Mouse (Mus musculus) lung, postnatal 36 days (tissue): ENCODE results near the gene Eid3.
A peak's percentile ranks its signal among the peaks of the same experiment; 100 is the strongest.

Source experiments
- DNase-seq: peaks from one replicate; pipeline ENCODE4 v3.0.0; 2022; ENCODE audit warnings: mixed read lengths

The Eid3 gene

DNA sequence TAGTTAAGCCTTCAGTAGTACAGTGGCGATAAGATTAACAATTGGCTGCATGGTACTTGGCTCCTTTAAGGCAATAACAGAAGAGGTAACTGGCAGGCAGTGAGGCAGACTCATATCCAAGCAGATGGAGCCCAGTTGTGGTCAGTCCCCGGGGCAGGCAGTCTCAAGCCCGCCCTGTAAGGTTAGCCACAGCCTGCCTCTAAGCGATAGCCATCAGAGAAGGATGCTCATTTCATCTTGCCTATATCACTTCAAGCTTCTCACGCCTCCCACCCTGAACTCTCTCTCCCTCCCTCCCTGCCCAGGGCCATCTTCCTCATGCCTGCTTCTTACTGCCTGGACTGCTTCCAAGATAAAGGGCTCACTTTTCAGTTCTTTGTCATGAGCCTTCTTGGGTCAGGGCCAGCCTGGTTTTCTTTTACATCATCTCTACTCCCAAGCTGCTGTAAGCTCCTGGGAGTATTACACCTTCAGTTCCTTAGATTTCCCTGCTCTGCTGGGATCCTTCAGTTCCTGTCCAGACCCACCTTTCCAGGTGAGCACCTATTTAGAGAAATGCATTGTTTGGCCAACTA, 3.2 kb upstream of the Eid3 start:
- peak; percentile 29 for DNase-seq

DNA sequence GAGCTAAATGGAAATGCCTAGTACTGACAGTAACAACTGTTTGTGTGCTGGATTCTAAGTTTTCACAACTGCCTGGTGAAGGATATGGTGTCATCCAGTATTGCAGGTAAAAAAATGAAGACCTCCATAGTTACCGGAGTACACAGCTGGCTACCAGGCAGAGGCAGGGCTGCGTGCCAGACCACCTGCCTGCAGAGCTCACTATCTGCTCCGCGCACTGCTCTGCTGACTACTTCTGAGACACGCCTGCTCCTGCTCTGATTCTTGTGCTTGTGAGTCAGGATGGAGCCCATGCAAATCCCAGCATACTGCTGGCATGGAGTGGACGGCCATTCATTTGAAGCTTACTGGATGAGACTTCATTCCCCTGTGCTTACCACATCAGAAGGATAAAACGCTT, 2.6 kb upstream of the Eid3 start:
- no peak for DNase-seq

DNA sequence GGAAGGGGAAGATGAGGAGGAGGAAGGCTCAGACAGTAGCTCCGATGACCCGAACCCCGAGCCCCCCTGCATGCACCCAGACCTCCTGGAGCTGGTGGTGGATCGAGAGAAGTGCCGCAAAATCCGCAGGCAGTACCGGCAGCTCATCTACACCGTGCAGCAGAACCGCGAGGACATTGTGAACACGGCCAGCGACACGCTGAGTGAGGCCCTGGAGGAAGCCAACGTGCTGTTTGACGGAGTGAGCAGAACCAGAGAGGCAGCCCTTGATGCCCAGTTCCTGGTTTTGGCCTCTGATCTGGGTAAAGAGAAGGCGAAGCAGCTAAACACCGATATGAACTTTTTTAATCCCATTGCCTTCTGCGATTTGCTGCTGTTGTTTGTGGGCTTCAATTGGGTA, 406 bp downstream of the Eid3 start:
- DNase-seq: no peak

DNA sequence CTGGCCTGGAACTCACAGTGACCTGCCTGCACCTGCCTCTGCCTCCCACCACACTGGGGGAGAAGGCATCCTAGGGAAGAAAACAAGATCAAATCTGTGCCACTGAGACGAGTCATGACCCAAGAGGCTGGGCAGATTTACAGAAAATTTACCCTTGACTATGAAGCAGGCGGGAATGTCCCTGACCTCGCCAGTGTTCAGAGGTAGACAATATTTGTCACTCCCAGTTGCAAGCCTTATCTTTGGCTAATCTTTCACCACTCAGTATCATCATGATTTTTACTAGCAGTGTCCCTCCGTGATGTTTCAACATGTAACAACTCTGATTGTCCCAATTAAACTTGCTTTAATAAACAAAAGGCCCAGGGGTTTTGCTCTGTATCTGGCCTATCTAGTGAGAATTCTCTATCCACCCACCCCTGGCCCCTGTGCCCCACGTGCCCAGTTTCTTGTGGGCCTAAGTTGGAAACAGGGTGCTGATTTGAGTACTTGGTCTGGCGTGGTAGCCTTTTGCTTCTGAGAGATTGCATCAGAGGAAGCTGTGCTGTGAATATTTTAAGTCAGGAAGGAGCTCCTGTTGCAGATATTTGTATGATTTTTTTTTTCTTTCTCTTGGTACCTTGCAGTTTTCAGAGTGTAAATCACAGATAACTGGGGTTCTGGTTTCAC, 2.1 kb downstream of the Eid3 start:
- DNase-seq: no peak

DNA sequence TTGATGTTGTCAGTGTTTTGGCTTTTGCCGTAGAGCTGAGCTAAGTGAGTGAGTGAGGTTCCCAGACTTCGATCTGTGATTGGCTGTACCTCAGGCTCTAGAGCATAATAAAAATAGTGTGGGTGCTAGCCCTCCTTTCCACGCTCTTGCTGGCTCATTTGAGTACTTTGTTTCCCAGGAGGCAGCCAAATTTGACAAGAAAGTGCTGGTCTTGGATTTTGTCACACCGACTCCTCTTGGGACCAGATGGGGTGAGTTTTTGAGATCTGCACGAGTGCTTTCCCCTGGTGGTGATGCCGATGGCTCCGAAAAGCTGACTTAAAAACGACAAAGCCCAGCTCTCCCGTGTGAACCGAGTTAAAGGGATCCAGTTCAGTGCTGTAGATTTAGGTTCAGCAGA, 9.0 kb downstream of the Eid3 start:
- DNase-seq: peak; percentile 39

DNA sequence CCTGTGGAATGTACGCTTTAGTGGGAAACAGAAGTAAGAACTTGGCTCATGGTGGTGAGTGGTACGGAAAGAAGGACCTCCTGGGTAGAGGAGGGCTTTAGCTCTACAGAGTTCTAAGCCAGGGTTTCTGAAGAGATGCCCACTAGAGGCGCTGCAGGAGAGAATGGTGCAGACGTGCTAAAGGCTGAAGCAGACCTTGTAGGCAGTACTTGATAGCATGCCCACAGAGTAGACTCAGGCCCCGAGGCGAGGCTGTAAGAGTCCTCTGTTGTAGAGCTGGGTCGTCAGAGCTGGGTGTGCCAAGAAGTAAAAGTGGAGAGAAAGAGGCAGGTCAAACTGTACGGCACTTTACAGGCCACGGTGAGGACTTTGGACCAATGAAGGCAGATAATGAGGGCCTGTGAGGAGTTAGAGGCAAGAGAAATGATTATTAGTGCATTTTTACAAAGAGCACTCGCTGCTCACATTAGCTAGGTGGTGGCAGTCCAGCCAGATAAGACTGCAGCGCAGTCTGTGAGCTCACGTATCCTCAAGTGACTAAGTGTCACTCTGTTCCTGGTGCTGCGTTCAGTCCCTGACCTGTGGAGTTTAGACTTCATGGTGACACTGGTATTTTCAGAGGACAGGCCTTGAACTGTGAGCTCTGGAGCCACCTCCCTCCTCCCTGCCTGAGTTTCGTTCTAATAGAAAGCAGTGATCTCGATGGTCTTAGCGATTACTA, 9.8 kb downstream of the Eid3 start:
- peak; percentile 63 for DNase-seq

DNA sequence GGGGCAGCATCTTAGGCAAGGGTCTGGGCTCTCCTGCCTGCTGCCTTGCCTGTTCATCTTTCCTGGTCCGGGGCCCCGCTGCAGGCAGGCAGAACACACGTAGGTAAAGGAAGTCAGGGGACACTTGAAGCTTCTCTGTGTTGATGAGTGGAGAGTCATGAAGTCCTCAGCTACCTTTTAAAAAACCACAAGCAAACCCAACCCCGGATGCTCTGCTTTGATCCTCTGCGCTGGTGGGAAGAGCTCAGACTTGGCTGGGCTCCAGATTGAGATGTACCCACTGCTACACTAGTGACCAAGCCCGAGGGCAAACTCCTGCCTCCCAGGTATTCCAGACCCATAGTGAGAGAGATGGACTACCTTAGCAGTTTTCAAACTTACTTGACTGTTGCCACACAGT, 20.9 kb downstream of the Eid3 start:
- no peak for DNase-seq

DNA sequence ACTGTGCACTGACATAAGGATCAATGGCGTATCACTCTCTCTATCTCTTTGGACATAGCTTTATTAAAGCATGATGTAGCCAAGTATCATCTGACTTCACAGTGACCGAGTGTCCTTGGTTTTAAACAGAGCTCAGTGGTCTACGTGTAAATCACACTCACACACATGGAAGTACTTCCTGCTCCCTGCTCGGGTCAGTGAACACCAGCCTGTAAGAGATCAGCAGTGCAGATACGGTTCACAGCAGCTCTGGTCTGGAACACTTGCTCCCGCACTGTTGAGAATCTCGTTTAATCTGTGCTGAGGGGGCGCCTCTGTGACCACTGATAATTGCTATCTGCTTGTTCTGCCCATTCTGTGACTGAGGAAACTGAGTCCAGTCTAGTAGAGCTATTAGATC, 22.1 kb downstream of the Eid3 start:
- no peak for DNase-seq

DNA sequence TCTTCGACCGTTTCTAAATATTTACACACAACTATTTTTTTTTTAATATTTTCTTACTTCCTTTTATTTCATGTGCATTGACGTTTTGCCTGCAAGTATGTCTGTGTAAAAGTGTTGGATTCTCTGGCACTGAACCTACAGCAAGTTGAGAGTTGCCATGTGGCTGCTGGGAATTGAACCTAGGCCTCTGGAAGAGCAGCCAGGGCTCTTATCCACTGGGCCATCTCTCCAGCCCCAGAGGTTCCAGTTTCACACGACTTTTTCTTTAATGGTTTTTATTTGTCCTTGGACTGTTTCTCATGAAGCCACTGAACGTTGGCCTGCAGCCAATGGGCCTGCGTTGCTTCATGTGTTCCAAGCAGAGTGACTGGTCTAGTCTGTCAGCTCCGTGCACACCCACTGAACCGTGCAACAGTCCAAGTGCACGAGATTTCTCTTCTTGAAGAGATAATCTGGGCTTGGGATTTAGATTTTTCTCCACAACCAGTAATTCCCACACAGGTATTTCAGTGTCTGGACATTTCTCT, 23.1 kb downstream of the Eid3 start:
- peak; percentile 84 for DNase-seq

DNA sequence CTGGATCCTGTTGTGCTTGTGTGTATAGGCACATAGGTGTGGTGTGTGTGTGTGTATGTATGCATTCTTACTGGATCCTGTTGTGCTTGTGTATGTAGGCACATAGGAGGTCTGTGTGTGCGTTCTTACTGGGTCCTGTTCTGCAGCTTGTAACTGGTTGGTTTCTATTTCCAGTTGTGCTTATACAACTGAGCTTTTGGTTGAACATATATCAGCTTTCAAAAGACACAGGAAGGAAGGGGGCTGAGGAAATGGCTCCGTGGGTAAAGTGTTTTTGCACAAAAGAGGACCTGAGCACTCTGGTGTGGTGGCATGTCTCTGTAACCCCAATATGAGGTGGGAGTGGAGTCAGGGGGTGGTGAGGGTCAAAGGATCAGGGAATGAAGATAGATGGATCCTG, 24.5 kb downstream of the Eid3 start:
- no peak for DNase-seq

DNA sequence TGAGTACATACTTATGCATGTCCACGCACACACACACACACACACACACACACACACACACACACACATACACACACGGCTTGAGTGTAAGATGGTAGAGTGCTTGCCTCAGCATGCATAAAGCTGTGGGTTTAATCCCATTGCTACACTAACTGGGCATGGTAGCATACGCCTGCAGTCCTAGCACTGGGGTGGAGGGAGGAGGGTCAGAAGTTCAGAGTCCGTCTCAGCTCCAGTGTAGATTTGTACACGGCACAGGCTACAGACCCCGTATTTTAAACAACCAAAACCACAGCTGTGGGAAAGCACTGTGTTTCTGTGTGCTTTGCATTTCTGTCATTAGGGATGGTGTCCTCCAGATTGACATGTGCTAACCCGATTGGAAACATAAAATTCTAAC, 25.0 kb downstream of the Eid3 start:
- no peak for DNase-seq

DNA sequence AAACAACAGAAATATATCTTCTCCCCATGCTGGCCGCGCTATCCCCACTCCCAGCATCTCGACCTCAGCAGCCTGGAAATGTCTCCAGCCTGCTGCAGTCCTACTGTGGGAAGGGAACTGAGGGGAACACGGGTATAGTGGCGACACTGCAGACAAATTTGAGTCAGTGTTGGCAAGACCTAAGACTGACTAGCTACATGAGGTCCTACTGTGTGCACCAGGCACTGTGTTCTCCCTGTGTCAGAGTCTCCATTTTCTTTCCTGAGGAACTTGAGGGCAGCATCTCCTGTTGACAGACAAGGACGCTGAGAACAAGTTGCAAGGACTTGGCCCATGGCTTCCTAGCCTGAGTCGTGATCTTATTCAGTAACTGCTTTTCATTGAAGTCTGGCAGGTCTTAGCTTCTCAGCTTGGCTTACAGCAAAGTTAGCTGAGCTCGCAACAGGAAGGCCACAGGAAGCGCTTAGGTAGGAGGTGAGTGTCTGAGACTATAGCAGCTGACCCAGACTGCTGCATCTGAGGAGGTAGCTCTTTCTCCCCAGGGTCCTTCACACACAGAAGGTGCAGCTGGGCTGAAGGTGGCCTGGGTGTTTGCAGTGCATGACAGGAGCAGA, 26.1 kb downstream of the Eid3 start:
- DNase-seq: no peak

DNA sequence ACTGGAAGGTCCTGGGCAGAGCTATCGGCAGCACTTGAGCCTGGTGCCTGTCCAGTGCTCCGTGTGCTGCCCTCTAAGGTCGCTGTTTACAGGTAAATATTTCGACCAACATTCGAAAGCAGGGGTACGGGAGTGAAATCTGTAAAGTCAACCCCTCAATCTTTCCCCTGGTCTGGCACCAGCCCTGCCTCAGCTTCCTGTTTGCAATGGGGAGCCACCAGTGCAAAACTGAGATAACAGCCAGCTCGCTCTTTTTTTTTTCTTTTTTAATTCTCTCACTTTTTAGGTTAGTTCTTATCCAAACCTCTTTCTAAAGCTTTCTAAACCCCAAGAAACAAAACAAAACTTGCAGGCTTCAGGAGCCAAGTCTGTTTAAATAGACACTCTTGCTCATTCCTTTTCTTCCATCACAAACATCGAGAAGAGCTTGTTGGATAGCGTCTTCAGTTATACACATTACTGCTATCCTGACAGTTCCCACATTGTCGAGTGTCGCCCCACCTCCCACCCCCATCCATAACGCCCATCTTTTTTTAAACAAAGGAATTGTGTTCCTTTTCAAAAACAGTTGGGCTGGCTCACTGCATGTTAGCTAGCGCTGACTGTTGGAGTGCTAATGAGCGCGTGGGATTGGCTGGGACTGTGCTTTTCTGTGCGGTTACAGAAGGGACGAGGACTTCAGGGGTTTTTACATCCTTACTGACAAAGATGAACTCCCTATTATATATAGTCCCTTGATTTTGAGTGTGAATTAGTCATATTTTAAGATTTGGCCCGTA, 27.6 kb downstream of the Eid3 start:
- no peak for DNase-seq

DNA sequence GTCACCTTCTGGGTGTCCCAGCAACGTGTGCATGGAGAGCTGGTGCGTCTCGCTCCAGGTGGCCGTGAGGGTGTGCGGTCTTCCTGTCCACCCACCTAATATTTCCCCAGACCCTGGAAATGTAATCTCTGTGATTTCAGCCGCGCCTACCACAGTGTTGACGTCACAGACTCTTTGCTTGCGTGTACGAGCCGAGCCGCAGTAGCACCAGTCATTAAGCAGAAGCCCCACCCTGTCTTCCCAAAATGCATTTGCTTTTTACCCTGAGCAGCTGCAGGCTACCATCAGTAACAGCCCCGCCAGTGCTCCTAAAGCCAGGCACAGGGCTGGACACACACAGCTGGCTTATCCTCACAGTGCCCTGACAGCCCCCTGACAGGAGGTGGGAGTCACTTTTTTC, 31.5 kb downstream of the Eid3 start:
- no peak for DNase-seq

DNA sequence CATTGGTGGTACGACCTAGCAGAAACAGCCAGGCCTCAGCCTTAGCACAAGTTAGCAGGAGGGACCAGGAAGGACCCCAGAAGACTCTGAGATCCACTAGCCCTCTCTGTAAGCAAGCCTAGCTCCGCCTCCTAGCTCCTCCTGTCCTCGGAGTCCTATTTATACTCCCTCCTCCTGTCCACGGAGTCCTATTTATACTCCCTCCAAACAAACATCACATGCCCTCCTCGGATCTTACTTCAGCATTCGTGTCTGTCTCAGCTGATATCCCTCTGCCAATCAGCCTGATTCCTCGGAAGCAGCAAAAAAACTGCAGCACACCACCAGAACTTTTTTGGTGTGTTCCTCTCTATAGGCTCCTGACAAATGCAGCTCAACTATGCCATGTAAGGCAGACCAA, 32.5 kb downstream of the Eid3 start:
- DNase-seq: no peak

DNA sequence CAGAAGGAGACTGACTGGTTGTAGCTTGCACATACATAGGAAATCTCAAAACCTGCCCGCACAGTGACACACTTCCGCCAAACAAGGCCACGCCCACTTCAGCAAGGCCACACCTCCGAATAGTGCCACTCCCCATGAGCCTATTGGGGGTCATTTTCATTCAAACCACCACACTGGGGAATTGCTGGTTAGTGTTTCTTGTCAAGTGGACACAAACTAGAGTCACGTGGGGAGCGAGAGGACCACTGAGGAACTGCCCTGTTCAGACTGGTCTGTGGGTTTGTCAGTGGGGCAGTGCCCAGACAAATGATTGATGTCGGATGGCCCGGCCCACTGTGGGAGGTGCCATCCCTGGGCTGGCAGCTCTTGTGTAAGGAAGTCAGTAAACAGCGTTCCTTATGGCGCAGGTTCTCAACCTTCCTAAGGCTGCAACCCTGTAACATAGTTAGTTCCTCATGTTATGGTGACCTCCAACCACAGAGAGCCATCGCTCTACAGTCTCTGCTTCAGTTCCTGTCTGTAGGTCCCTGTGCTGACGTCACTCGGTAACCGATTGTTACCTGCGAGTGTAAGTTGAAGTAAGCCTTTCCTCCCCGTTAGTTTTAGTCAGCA, 33.5 kb downstream of the Eid3 start:
- peak; percentile 67 for DNase-seq

DNA sequence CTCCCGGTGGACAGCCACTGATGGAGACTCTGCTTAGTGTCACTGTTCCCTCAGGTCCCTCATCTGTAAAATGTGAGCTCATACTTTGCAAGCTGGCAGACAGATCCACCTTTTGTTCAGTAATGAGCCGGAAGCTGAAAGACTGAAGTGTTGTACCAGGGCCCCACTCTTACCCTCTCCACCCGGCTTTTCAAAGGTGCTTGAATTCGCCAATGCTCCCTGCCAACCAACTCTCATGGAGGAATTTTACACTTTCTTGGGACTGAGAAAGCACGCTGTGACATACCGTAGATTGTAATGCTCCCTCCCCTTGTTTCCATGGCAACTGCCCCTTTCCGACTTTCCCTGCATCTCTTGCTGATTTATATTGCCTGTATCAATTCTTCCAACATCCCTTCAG, 34.1 kb downstream of the Eid3 start:
- peak; percentile 73 for DNase-seq

DNA sequence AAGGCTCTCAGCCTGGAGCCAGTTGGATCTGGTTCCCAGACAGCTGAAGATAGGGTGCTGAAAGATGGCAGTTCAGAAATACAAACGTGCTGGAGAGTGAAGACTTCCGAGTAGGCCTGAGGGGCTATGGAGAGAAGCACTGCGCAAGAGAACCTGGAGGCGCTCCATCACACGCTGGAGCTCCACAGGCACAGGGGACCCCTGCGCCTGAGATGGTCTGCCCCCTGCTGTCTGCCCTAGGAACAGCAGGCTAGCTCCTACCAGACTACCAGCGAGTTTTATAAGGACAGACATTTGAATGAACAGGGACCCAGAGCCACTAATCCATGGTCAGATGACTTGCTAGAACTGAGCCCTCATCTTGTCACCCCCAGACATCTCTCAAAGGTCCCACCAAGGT, 35.0 kb downstream of the Eid3 start:
- peak; percentile 92 for DNase-seq

DNA sequence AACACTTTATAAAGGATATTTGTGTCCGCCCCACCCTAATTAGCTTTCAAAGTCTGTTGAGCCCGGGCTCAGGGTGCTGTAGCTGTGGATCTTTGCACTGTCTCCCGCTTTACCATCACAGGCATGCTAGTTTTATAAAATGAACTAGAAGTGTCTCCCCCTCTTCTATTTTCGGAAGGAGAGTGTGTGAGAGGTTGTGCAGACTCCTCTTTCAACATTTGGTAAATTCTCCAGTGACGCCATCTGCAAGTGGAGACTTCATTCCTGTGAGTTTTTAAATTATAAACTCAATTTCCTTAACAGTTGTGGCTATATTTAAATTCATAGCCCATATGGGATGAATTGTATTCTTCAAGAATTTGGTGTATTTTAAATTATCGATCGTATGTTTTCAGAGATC, 42.1 kb downstream of the Eid3 start:
- DNase-seq: no peak

DNA sequence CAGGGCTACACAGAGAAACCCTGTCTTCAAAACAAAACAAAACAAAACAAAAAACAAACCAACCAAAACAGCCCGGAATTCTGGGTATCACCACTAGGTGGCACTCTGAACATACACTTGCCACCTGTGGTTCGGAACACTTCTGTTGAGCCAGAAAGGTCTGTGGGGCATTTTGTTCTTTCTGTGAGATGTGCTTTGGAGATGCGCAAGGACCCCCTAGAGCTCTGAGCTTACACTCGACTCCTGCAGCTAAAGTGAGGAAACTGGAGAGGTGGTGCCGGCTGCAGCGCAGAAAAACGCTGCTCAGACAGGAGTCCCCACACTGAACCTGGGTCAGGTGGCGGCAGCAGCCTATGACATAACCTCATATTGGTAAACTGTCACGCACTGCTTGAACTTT, 43.0 kb downstream of the Eid3 start:
- peak; percentile 86 for DNase-seq

DNA sequence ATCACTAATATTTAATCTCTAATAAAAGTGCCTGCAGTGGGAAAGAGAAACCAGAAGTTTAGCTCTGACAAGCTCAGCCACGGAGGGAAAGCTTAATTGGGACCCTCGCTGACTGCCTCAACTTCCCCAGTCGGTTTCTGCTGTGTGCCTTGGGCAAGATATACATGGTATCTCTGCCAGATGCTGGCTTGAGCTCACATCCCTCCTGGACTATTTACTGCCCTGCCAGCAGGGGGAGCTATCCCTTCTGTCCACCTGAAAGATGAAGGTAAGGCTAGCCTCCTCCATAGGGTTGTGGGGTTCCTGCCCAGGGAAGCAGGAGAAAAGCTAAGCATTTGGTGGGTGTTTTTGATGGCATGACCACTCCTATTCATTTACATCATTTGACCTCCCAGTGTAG, 43.8 kb downstream of the Eid3 start:
- DNase-seq: no peak

DNA sequence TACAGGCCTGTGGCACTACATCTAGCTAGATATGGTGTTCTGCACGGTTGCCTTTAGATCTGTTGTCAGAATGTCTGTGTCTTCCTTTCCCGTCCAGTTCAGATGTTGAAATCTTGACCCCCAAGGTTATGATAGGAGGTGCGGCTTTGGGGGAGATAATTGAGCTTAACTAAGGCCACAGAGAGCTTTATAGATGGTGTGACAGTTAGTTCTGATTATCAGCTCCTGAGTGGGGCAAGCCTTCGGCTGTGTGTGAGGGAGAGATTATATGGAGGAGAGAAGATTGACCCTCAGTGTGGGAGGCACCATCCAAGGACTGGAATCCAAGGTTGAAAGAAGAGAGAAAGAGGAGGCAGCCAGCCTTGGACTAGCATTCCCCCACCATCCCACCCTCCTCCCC, 46.8 kb downstream of the Eid3 start:
- DNase-seq: no peak

DNA sequence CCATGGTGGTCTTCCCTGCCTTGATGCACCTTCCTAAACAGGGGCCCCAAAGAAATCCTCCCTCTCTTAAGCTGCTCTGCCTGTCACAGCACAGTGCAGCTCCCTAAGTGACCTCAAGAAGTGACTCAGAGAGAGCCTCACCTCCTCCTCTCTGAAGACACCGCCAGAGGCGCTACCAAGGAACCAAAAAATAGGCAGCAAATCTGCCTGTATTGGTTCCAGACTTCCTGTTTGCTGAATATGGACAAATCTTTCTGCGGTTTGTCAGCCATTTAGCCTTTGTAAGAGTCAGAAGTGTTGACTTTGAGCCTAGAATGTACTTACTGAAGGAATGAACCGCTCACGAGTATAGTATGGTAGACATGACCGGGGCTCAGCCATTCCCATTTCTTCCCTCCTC, 47.3 kb downstream of the Eid3 start:
- DNase-seq: no peak
